Mouse (Mus musculus) heart, embryonic 10.5 days (tissue): Measurements from ENCODE around the gene Cib3. TPM values are rescaled to one million over a fixed set of nuclear protein-coding genes. Genes with fewer than 3 reads are reported as not detected.

Experiments used
- DNase-seq: peaks from one replicate; pipeline ENCODE4 v3.0.0-alpha.2; 2017; ENCODE audit warnings: low spot score
- H3K27ac ChIP-seq: fragments of 300-500 bp; sonication (generic); 2 replicates; pipeline ENCODE4 v1.5.1; 2016; ENCODE audit warnings: mild to moderate bottlenecking
- H3K27me3 ChIP-seq: fragments of 300-500 bp; sonication (generic); 2 replicates; pipeline ENCODE4 v1.6.1; 2016; ENCODE audit warnings: mild to moderate bottlenecking; ENCODE audit not compliant: poor library complexity, insufficient read depth, severe bottlenecking
- H3K36me3 ChIP-seq: fragments of 300-500 bp; sonication (generic); 2 replicates; pipeline ENCODE4 v1.6.1; 2016; ENCODE audit warnings: mild to moderate bottlenecking, moderate library complexity
- H3K4me1 ChIP-seq: fragments of 300-500 bp; sonication (generic); 2 replicates; pipeline ENCODE4 v1.6.1; 2016; ENCODE audit warnings: mild to moderate bottlenecking
- H3K4me3 ChIP-seq: fragments of 300-500 bp; sonication (generic); 2 replicates; pipeline ENCODE4 v1.5.1; 2016; ENCODE audit warnings: mild to moderate bottlenecking, moderate library complexity
- H3K9me3 ChIP-seq: fragments of 300-500 bp; sonication (generic); 2 replicates; pipeline ENCODE4 v1.6.1; 2016; ENCODE audit warnings: mild to moderate bottlenecking, moderate library complexity
- WGBS: fragments of 180-500 bp; shearing (Covaris S2); methylation state at CpG from one replicate; pipeline ENCODE4 v1.1.7; 2016; 5-methylcytosine and 5-hydroxymethylcytosine counted together
- polyA plus RNA-seq: library from polyadenylated mRNA; unstranded; fragments of >200 nt; fragmentation: Nextera tagmentation; extraction: Ambion mirVana; gene quantifications from 2 replicates; pipeline ENCODE4 v1.2.1, GENCODE M21; 2016

The Cib3 gene
- not detected in 2 replicates for polyA plus RNA-seq

DNA sequence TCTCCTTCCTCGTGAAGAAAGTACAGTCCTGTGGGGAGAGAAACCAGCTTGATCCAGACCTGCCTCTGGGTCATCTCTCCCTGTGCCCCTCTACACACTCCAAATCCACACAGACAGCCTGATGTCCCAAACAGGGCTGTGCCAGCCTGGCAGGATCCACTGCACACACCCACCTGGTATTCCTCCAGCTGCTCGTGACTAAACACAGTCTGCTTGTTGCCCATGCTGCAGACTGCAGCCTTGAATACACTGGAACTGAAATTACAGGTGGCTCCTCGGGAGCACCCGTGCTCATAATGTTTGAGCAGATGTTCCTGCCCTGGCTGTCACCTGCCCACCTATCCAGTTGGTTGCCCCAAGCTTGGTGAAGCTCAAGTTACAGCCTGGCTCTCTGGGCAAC is at the start of gene Cib3:
Gene Cib3 (minus strand): TSS at position 87 of the 400 bp plus-strand sequence.
- Histone ChIP-seq H3K4me1 (no peaks in the 10 kb centered on the region), H3K36me3 (no peaks in the 10 kb centered on the region), H3K27ac (no peak within 1 kb of the TSS), H3K4me3 (no peak within 1 kb of the TSS), H3K9me3 (no peaks in the 10 kb centered on the region), H3K27me3 (peaks cover 12% of the 10 kb centered on the region; the same call in 1 of the 2 replicates)
- no peak for DNase-seq
- 62% methylated on average over 4 of the region's 4 CpGs for WGBS

DNA sequence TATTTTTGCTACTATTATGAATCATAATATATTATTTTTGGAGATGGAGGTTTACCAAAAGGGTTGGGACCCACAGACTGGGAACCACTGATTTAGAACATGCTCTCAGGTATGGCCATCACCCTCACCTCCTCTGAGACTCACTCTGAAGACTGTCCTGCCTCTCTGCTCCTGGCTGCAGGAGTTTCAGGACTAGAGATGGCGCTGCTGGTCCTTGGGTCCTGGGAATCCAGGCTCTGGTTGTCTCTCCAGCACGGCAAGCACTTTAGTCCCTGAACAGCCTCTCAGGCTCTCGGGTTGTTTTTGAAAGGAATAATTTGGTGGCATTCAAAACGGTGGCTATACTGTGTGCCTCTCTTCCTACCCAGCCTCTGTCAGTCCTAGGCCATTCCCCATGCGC is 49.2 kb upstream of the Cib3 start:
- no peak overlapping the region for H3K4me3 ChIP-seq
- H3K36me3 ChIP-seq = peaks cover 4% of the 10 kb centered on the region
- no peaks in the 10 kb centered on the region for H3K27me3 ChIP-seq
- H3K4me1 ChIP-seq = peaks cover 9% of the 10 kb centered on the region
- DNase-seq = no peak
- H3K9me3 ChIP-seq = no peaks in the 10 kb centered on the region
- no peak overlapping the region for H3K27ac ChIP-seq
- 40% methylated on average over 5 of the region's 5 CpGs for WGBS

DNA sequence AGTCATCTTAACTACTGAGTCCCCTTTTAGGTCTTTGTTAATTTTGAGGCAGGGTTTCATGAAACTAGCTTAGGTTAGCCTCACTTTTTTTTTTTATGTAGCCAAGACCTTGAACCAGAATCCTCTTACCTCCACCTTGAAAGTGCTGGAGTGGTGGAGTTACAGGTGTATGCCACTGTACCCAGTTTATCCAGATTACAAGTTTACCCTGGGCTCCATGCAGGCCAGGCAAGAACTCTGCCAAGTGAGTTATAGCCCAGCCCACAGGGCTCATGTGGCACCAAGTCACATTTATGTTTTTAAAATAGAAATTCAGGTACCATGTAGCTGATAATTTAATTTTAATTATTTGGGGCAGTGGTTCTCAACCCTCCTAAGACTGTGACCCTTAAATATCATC is 48.8 kb upstream of the Cib3 start:
- Histone ChIP-seq H3K4me1 (peaks cover 9% of the 10 kb centered on the region), H3K27ac (no peak overlapping the region), H3K9me3 (no peaks in the 10 kb centered on the region), H3K4me3 (no peak overlapping the region), H3K36me3 (peaks cover 7% of the 10 kb centered on the region), H3K27me3 (no peaks in the 10 kb centered on the region)
- no peak for DNase-seq

DNA sequence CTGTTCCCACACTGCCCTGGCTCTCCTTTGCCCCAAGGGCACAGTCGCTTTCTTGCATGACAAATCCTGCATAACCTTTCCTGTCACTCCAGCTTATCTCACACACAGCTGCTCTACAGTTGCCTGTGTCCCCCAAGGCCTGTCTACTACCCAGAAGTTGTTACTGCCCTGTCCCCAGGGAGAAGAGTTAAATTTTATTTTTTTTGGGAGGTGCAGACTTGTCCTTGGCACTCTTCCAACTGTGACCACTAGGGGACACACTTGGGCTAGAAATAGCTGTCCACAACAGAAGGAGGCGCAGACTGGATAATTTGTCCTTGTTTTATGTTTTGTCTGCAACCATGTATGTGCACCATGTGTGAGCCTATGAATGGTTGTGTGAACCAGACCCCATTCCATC is 48.4 kb upstream of the Cib3 start:
- no peaks in the 10 kb centered on the region for H3K27me3 ChIP-seq
- peak; percentile 80 for DNase-seq
- 0 out of 2 replicates have a peak overlapping the region, but pooled peaks have one; percentile 53 for H3K27ac ChIP-seq
- H3K9me3 ChIP-seq = no peaks in the 10 kb centered on the region
- peaks cover 9% of the 10 kb centered on the region for H3K4me1 ChIP-seq
- WGBS = 32% methylated on average over 2 of the region's 2 CpGs
- no peak overlapping the region for H3K4me3 ChIP-seq
- peaks cover 8% of the 10 kb centered on the region for H3K36me3 ChIP-seq

DNA sequence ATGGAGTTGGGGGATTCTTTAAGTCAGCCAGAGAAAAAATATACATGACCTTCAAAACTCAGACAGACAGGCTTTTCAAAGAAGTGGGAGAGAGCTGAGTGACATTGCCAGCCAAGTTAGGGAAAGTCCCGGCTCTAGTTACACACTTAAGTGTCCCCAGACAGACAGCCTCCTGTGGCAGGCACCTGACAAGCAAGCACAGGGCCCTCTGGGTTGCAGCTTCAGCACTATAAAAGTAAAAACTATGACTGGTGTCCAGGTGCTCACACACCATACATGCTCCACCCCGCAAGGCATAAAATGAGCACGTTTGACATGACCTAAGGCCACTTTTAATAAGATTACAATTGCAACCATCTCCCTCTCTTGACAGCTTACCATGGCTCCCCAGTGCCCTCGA is 47.9 kb upstream of the Cib3 start:
- Histone ChIP-seq H3K4me3 (no peak overlapping the region), H3K9me3 (no peaks in the 10 kb centered on the region), H3K4me1 (peaks cover 9% of the 10 kb centered on the region), H3K27ac (0 out of 2 replicates have a peak overlapping the region, but pooled peaks have one; percentile 53), H3K36me3 (peaks cover 12% of the 10 kb centered on the region), H3K27me3 (no peaks in the 10 kb centered on the region)
- 54% methylated on average over 4 of the region's 4 CpGs for WGBS
- DNase-seq = no peak

DNA sequence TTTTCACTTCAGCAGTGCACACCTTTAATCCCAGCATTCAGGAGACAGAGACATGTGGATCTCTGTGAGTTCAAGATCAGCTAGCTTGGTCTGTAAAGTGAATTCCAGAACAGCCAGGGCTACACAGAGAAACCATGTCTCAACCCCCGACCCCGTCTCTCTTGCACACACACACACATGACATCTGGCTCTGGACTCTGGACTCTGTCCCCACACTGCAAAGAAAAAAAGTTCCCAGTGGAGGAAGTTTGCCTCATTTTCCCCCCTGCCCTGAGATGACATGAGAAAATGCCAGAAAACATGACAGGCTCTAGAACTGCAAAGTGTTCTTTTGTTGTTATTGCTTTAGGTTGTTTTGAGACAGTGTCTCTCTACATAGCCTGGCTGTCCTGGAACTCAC is 47.2 kb upstream of the Cib3 start:
- no peak for DNase-seq
- Histone ChIP-seq H3K36me3 (peaks cover 19% of the 10 kb centered on the region), H3K27me3 (no peaks in the 10 kb centered on the region), H3K9me3 (no peaks in the 10 kb centered on the region), H3K27ac (no peak overlapping the region), H3K4me3 (no peak overlapping the region), H3K4me1 (peaks cover 6% of the 10 kb centered on the region)
- WGBS = 55% methylated on average over 2 of the region's 2 CpGs

DNA sequence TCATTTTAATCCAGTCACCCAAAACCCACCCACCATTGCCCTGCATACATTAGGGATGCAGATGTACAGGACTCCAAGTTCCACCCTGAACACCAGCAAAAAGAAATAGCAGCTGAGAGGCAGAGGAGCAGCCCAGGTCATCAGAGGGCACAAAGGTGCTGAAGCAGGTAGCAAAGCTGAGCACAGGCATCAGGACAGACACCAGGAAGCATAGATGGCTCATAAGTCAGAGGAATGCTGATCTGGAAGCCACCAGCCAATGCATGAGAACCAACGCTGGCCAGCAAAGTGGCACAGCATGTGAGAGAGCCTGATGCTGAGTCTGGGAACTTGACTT is 45.2 kb upstream of the Cib3 start:
- no peak for DNase-seq
- Histone ChIP-seq H3K9me3 (no peaks in the 10 kb centered on the region), H3K27me3 (no peaks in the 10 kb centered on the region), H3K27ac (no peak overlapping the region), H3K4me3 (no peak overlapping the region), H3K4me1 (peaks cover 6% of the 10 kb centered on the region), H3K36me3 (peaks cover 36% of the 10 kb centered on the region)
- 85% methylated on average over 1 of the region's 1 CpGs for WGBS

DNA sequence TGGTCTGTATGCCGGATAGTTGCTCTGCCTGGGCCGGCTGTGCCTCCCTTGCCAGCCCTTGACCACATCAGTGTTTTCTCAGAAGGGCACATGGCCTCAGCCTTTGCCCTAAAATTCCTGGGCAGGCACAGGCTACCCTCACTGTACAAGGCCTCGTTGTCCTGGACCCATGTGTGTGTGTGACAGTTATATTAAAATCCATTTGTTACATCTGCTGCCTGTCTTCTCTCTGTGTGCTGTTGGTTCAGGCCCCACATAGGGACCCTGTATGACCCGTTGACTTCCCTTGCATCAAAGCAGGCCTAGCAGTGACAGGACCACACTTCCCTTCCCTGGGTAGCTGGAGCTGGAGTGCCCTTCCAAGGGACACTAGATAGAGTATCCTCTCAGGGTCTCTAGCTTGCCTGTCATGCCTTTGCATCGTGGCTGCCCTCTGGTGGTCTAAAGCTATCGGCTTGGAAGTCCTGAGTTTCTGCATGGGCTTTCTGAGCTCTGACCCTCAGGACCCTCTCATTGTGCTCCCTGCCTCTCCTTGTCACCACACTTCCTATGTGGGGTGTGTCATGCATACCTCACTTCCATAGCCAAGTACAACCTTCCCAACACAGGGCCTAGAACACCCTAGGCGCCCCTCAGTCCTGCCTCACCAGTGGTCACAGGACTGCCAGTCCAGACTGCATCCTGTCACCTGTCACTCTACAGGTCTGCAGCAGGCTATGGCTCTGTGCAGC is 44.7 kb upstream of the Cib3 start:
- H3K27me3 ChIP-seq = no peaks in the 10 kb centered on the region
- H3K36me3 ChIP-seq = peaks cover 41% of the 10 kb centered on the region
- H3K9me3 ChIP-seq = no peaks in the 10 kb centered on the region
- WGBS = 50% methylated on average over 7 of the region's 7 CpGs
- H3K27ac ChIP-seq = no peak overlapping the region
- peak; percentile 81 for DNase-seq
- H3K4me3 ChIP-seq = no peak overlapping the region
- peaks cover 6% of the 10 kb centered on the region for H3K4me1 ChIP-seq

DNA sequence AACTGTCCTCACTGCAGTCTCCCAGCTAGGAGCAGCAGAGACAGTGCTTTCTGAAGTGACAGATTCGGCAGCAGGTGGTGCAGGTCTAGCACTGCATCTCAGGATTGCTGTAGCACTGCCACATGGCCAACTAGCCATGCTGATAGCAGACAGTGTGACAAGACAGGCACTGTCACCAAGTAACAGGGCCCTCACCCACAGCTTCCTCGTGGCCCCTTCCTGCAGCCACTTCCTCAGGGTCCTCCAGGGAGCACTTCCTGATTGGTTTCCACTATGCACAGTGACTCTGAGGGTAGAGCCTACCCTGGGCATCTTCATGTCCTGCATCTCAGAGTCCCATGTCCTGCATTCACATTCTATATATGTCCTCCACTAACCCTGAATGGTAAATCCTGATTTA is 32.0 kb upstream of the Cib3 start:
- Histone ChIP-seq H3K27ac (no peak overlapping the region), H3K9me3 (no peaks in the 10 kb centered on the region), H3K4me3 (no peak overlapping the region), H3K27me3 (no peaks in the 10 kb centered on the region), H3K4me1 (peaks cover 17% of the 10 kb centered on the region), H3K36me3 (peaks cover 38% of the 10 kb centered on the region)
- WGBS = 53% methylated on average over 2 of the region's 2 CpGs
- no peak for DNase-seq

DNA sequence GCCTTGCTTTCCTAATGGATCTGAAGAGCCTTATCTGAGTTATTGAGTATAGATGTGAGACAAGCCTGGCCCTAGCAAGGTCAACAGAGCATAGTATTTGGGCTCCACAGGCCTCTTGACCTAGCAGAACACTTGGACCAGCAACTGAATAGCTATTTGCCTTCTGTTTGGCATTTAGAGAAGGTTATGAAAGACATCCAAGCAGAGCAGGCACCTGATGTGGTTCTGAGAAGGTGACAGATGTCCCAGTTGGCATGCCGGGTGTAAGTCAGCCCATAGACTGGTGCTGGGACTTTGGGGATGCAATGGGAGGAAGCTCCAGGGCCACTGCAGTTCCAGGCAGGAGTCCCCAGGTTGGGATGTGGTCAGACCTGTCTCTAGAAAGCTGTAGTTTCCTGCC is 29.6 kb upstream of the Cib3 start:
- Histone ChIP-seq H3K4me3 (no peak overlapping the region), H3K36me3 (peaks cover 32% of the 10 kb centered on the region), H3K4me1 (peaks cover 17% of the 10 kb centered on the region), H3K27ac (no peak overlapping the region), H3K27me3 (no peaks in the 10 kb centered on the region), H3K9me3 (no peaks in the 10 kb centered on the region)
- 83% methylated on average over 1 of the region's 1 CpGs for WGBS
- no peak for DNase-seq

DNA sequence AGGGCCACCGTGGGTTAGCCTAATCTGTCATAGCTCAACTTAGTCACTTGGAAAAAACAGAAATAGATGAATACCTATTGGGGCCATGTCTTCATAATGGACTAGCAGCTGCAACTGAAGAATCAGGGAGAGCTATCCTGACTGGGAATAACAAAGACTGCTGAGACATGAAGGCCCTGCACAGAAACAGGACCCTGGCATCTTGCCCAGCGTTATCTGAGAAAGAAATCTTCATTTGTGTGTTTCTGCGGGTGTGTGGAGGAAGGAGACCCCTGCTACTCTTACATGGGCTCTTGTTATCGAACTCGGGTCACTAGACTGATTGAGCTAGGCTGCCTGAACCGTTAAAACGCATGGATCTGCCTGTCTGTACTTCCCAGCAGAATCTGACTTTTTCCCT is 28.3 kb upstream of the Cib3 start:
- Histone ChIP-seq H3K27me3 (no peaks in the 10 kb centered on the region), H3K27ac (peak overlapping the region; percentile 95; the same call in 1 of the 2 replicates), H3K36me3 (peaks cover 21% of the 10 kb centered on the region), H3K9me3 (no peaks in the 10 kb centered on the region), H3K4me1 (peaks cover 17% of the 10 kb centered on the region), H3K4me3 (peak overlapping the region; percentile 83)
- no peak for DNase-seq
- WGBS = 69% methylated on average over 7 of the region's 7 CpGs

DNA sequence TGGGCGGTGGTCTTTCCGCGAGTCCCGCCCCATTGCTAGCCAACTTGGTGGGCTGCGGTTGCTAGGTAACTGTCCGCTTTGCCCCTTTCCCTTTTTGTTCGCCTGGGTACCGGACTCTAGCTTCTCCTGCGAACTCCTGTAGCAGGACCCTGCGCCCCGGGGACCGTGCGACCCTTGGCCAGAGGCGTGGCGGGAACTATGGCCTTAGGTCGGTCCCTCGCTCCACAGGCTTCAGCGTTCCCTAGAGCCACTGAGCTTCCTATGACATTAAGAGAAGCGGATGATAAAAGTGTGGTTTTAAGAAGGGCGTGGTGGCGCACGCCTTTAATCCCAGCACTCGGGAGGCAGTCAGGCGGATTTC is 27.7 kb upstream of the Cib3 start:
- Histone ChIP-seq H3K4me3 (peak overlapping the region; percentile 83), H3K27me3 (no peaks in the 10 kb centered on the region), H3K4me1 (peaks cover 17% of the 10 kb centered on the region), H3K27ac (peak overlapping the region; percentile 95), H3K9me3 (no peaks in the 10 kb centered on the region), H3K36me3 (peaks cover 18% of the 10 kb centered on the region)
- 2% methylated on average over 24 of the region's 24 CpGs for WGBS
- no peak for DNase-seq

DNA sequence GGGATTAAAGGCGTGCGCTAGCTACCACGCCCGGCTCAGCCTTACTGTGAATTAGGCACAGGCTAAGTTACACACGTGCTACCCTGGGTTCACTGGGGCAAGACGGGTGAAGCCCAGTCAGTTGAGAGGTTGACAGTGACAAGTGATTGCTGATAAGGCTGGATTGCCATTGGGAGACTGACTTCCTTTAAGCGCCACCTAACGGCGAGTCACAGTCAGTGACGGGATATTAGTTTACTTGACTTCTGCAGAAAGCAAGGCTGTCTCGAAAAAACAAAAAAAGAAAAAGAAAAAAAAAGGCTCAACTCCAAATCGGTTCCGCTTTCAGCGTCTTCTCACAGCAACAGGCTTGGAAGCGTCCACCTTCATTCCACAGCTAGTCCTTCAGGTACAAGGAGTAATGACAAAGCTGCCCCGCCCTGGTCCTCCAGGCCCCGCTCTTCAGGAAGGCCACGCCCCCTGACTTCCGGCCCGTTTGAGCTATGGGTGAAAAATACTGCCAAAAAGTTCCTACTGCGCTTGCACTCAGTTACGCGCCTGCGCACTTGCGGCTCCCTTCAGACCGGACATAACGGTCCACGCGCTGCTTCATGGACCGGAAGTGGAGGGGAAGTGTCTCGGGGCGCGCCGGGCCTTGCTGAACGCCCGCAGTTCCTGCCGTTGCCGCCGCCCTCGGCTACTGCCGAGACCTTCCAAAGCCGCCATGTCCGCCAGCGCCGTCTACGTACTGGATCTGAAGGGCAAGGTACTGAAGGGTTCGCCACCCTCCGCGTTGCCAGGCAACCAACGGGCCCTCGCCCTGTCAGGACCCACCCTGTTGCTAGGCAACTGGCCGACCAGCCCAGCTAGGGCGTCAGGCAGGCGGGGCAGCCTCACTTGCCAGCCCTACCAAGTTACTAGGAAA is 27.1 kb upstream of the Cib3 start, which contains the start of gene Ap1m1:
Gene Ap1m1 (plus strand): TSS at position 520 of the 904 bp plus-strand sequence.
- no peaks in the 10 kb centered on the region for H3K27me3 ChIP-seq
- peaks cover 18% of the 10 kb centered on the region for H3K36me3 ChIP-seq
- peaks cover 17% of the 10 kb centered on the region for H3K4me1 ChIP-seq
- H3K9me3 ChIP-seq = no peaks in the 10 kb centered on the region
- H3K27ac ChIP-seq = peak within 1 kb of the TSS; percentile 95
- peak; percentile 99 for DNase-seq
- under 1% methylated on average over 54 of the region's 54 CpGs for WGBS
- peak within 1 kb of the TSS; percentile 83 for H3K4me3 ChIP-seq
